Comparison of ENCODE assay signal across 17 mouse cellular contexts in the genomic region with DNA sequence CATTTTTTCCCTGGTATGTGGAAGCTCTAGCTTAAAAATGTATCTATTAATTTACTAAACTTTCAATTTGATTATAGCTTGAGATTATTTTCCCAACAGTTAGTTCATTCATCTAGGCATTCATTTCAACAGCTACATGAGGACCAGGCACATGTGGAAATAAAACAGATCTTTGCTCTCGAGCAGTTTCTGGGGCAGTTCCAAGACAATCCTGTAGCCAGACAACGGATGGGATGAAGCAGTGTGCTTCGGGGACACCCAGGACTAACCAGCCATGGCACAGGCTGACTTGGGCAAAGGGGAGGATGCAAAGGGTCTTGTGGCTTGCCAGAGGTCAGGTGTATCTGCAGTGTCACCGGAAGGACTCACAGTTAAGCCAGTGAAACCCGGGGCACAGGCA.
"Had no signal": no experiment of that assay in that cellular context is flagged by ENCODE, and none has a peak within 500 bp of the region (broad histone marks: within the 10 kb centered on the region; RNA-seq: fewer than 3 reads in every experiment).

No protein-coding gene starts in this region.

- H3K4me2 ChIP-seq: lung, embryonic 15.5 days; midbrain, embryonic 12.5 days; neural tube, embryonic 12.5 days; stomach, embryonic 15.5 days had no signal

- H3K27ac ChIP-seq: lung, embryonic 15.5 days; macrophage; midbrain, embryonic 12.5 days; neural tube, embryonic 12.5 days; stomach, embryonic 15.5 days; stomach, postnatal 0 days had no signal

- H3K9me3 ChIP-seq: lung, embryonic 15.5 days; megakaryocyte, embryonic 14.5 days; midbrain, embryonic 12.5 days; neural tube, embryonic 12.5 days; stomach, embryonic 15.5 days had no signal

- DNase-seq: liver, postnatal 0 days; lung, adult 2 months; lung, postnatal 14 days; lung, postnatal 36 days; midbrain, embryonic 14.5 days; right cerebral cortex, postnatal 14 days; thymus, adult 2 months; thymus, postnatal 25 days; thymus, postnatal 4 days had no signal

- H3K9ac ChIP-seq: liver, postnatal 0 days; lung, embryonic 15.5 days; midbrain, embryonic 12.5 days; neural tube, embryonic 12.5 days; stomach, embryonic 15.5 days had no signal

- H3K4me1 ChIP-seq: lung, embryonic 15.5 days; midbrain, embryonic 12.5 days; neural tube, embryonic 12.5 days; stomach, embryonic 15.5 days had no signal

- H3K27me3 ChIP-seq: lung, embryonic 15.5 days; megakaryocyte, embryonic 14.5 days; midbrain, embryonic 12.5 days; neural tube, embryonic 12.5 days; stomach, embryonic 15.5 days had no signal

- H3K4me3 ChIP-seq: lung, embryonic 15.5 days; megakaryocyte, embryonic 14.5 days; midbrain, embryonic 12.5 days; neural tube, embryonic 12.5 days; stomach, embryonic 15.5 days had no signal

- ATAC-seq: liver, postnatal 0 days; lung, postnatal 0 days had no signal
